Mouse (Mus musculus) forebrain, embryonic 16.5 days (tissue): ENCODE measurements around the gene Bicc1. TPM values are rescaled to one million over a fixed set of nuclear protein-coding genes. Genes with fewer than 3 reads are reported as not detected.
A peak's percentile ranks its signal among the peaks of the same experiment; 100 is the strongest.
"Not testable (repeated sequence)": the region's sequence is repeated elsewhere in the genome, so short reads cannot be mapped to it uniquely, and the experiment has no call there.

Experiments used
- ATAC-seq: fragments of 200-750 bp; cut with Nextera tagmentation; 2 replicates; pipeline ENCODE4 v1.8.0; 2017; ENCODE audit warnings: mild to moderate bottlenecking, moderate library complexity
- H3K27ac ChIP-seq: fragments of 300-500 bp; sonication (generic); 2 replicates; pipeline ENCODE4 v1.5.1; 2014; ENCODE audit warnings: low read length, control low read depth
- H3K27me3 ChIP-seq: fragments of 300-500 bp; sonication (generic); replicated peaks from 2 replicates; pipeline ENCODE4 v1.6.1; 2014; ENCODE audit warnings: low read length; ENCODE audit not compliant: control insufficient read depth, insufficient read depth
- H3K36me3 ChIP-seq: fragments of 300-500 bp; sonication (generic); 2 replicates; pipeline ENCODE4 v1.6.1; 2014; ENCODE audit not compliant: control insufficient read depth, insufficient read depth
- H3K4me1 ChIP-seq: fragments of 300-500 bp; sonication (generic); replicated peaks from 2 replicates; pipeline ENCODE4 v1.6.1; 2014; ENCODE audit warnings: low read length; ENCODE audit not compliant: control insufficient read depth, insufficient read depth
- H3K4me2 ChIP-seq: fragments of 300-500 bp; sonication (generic); 2 replicates; pipeline ENCODE4 v1.6.1; 2014; ENCODE audit warnings: mild to moderate bottlenecking, low read length, control low read depth
- H3K4me3 ChIP-seq: fragments of 300-500 bp; sonication (generic); replicated peaks from 2 replicates; pipeline ENCODE4 v1.5.1; 2014; ENCODE audit warnings: mild to moderate bottlenecking, low read length, control low read depth
- H3K9ac ChIP-seq: fragments of 300-500 bp; sonication (generic); replicated peaks from 2 replicates; pipeline ENCODE4 v1.6.1; 2014; ENCODE audit warnings: low read depth, low read length, control low read depth
- H3K9me3 ChIP-seq: fragments of 300-500 bp; sonication (generic); 2 replicates; pipeline ENCODE4 v1.6.1; 2016; ENCODE audit warnings: low read length; ENCODE audit not compliant: control insufficient read depth
- WGBS: fragments of 180-500 bp; shearing (Covaris S2); extraction: QIAGEN DNeasy Blood & Tissue Kit; methylation state at CpG from one replicate; pipeline ENCODE4 v1.1.7; 2014; 5-methylcytosine and 5-hydroxymethylcytosine counted together
- polyA plus RNA-seq: library from polyadenylated mRNA; unstranded; fragments of >200 nt; fragmentation: Nextera tagmentation; extraction: Ambion mirVana; gene quantifications from 2 replicates; pipeline ENCODE4 v1.2.1, GENCODE M21; 2015

Bicc1 gene
- polyA plus RNA-seq, 1 experiment from 2014 or later = 3.1 TPM

DNA sequence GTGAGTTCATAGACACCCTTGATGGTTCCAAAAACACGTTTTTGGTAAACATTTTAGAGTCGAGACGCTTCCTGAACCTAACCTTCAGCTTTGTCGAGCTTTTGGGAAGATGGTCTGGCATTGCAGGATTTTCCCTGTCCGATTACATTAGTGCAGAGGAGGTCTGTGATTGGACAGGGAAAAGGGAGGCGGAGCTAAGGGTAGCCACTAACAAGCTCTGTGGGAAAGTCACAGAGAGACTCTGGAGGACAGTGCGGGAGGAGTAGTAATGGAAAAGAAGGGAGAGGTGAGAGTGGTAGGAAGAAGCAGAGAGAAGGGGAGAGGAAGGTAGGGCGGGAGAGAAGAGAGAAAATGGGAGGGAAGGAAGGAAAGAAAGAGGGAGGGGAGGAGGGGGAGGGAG, 194.8 kb downstream of the Bicc1 start:
- no peaks in the 10 kb centered on the region for H3K9me3 ChIP-seq
- no peaks in the 10 kb centered on the region; the same call in 1 of the 2 replicates for H3K4me1 ChIP-seq
- H3K4me2 ChIP-seq = no peak overlapping the region
- 36% methylated on average over 8 of the region's 8 CpGs for WGBS
- ATAC-seq = no peak
- H3K27ac ChIP-seq = no peak overlapping the region
- H3K9ac ChIP-seq = no peak overlapping the region
- H3K36me3 ChIP-seq = no peaks in the 10 kb centered on the region
- no peak overlapping the region for H3K4me3 ChIP-seq
- H3K27me3 ChIP-seq = no peaks in the 10 kb centered on the region

DNA sequence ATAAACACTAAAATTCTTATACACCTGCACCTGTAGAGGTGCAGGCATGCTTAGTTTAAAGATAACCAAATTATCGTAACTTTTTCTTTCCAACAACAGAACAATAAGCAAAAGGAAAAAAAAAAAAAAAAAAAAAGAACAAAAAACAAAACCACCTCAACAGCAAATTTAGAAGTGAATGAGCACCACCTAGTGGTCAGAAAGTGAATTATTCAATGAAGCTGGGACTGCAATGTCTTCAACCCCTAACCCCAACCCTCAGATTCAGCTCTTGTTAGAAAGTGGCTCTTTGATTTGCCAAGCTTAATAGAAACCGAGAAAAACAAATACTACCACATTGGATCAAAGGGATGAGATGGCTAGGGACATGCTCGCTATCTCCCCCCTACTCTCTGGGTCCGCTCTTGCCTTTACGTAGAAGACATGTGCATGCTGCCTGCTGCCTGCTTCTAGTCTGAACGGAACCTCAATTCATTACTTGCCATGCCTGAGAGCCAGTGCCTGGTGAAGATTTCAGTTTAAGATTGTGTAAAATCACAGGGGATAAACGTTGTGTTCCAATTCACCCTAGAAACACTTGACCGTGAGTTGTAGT, 195.8 kb downstream of the Bicc1 start:
- no peak overlapping the region for H3K4me3 ChIP-seq
- peak; percentile 23; the same call in 1 of the 2 replicates for ATAC-seq
- no peak overlapping the region for H3K4me2 ChIP-seq
- WGBS = 52% methylated on average over 8 of the region's 8 CpGs
- H3K27ac ChIP-seq = no peak overlapping the region
- H3K27me3 ChIP-seq = no peaks in the 10 kb centered on the region
- no peak overlapping the region for H3K9ac ChIP-seq
- no peaks in the 10 kb centered on the region for H3K36me3 ChIP-seq
- no peaks in the 10 kb centered on the region; the same call in 1 of the 2 replicates for H3K4me1 ChIP-seq
- no peaks in the 10 kb centered on the region for H3K9me3 ChIP-seq

DNA sequence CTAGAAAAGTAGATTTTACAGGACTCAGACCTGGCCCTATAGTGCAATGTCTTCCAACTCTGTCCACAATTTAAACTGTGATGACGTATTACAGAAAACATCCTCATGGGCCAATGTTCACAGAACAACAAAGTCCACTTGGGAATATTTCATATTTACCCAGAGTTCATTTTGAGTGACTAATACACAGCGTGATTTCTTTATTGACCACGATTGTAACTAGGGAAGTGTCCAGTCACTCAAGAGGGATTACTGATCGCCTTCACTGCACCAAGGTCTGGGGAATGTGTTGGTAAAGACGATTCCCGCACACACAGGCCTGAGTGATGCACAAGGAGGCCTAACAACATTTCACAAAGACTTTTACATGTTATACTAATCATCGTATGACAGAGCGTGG, 197.9 kb downstream of the Bicc1 start:
- no peak overlapping the region for H3K4me2 ChIP-seq
- H3K4me3 ChIP-seq = no peak overlapping the region
- H3K4me1 ChIP-seq = no peaks in the 10 kb centered on the region
- 84% methylated on average over 8 of the region's 8 CpGs for WGBS
- H3K9ac ChIP-seq = no peak overlapping the region
- H3K9me3 ChIP-seq = no peaks in the 10 kb centered on the region
- no peaks in the 10 kb centered on the region for H3K36me3 ChIP-seq
- no peak for ATAC-seq
- H3K27ac ChIP-seq = no peak overlapping the region
- no peaks in the 10 kb centered on the region for H3K27me3 ChIP-seq

DNA sequence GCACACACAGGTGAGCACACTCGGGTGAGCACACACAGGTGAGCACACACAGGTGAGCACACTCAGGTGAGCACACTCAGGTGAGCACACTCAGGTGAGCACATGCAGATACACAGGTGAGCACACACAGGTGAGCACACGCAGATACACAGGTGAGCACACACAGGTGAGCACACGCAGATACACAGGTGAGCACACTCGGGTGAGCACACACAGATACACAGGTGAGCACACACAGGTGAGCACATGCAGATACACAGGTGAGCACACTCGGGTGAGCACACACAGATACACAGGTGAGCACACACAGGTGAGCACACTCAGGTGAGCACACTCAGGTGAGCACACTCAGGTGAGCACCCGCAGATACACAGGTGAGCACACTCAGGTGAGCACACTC, 199.1 kb downstream of the Bicc1 start:
- H3K4me1 ChIP-seq, H3K27me3 ChIP-seq, H3K9ac ChIP-seq, ATAC-seq, H3K36me3 ChIP-seq, H3K4me3 ChIP-seq, H3K27ac ChIP-seq, H3K4me2 ChIP-seq, H3K9me3 ChIP-seq: not testable (repeated sequence)
- 97% methylated on average over 6 of the region's 6 CpGs for WGBS

DNA sequence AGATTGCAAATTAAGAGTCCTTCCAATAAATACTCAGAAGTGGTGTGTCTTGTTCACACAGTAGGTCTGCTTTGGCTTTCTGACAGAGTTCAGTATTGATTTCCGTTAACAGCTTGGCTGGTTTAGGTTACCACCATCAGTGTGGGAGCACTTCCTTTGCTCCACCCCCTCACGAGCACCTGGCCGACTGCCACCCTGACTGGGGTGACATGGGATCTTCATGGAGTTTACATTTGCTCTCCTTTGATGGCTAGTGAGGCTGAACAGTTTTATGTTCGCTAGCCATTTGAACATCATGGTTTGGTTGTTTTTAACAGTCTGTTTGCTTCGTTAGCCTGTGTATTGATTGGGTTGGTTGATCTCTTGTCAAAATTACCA, 206.7 kb downstream of the Bicc1 start:
- no peak overlapping the region; the same call in 1 of the 2 replicates for H3K4me3 ChIP-seq
- H3K27me3 ChIP-seq = no peaks in the 10 kb centered on the region
- H3K27ac ChIP-seq = peak overlapping the region; percentile 91
- H3K9me3 ChIP-seq = no peaks in the 10 kb centered on the region
- ATAC-seq = peak; percentile 24; the same call in 1 of the 2 replicates
- no peaks in the 10 kb centered on the region for H3K36me3 ChIP-seq
- no peak overlapping the region for H3K9ac ChIP-seq
- no peak overlapping the region; the same call in 1 of the 2 replicates for H3K4me2 ChIP-seq
- H3K4me1 ChIP-seq = peaks cover 19% of the 10 kb centered on the region
- WGBS = 51% methylated on average over 5 of the region's 5 CpGs

DNA sequence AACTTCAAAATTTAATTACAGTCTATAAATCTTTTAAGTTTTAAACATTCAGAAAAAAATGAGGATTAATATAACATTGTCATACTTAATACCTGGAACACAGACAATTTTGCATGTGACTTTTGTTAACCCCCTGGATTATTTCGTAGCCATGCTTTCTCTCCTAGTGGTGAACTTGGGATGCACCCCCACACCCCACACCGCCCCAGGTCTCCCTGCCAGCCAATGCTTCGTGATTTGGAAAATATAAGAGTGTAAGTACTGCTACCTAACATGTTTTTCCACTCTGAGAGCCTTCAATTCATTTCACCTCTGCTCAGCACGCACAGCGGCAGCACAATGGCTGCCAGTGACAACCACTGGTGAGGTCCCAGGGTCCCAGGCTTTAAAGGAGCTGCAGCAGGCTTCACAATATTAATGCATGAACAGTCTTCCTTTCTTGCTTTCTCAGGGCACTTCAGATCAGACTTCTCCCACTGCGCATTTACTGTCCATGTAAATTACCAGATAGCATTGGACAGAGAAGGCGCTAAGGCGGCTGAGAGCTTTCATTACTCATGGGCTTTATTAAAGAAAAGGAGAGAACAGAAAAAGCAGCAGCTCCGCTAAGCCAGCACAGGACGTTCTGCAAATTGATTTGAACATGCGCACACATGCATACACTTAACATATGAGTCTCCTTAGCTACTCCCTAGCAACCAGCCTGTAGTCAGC, 207.3 kb downstream of the Bicc1 start:
- no peaks in the 10 kb centered on the region for H3K9me3 ChIP-seq

DNA sequence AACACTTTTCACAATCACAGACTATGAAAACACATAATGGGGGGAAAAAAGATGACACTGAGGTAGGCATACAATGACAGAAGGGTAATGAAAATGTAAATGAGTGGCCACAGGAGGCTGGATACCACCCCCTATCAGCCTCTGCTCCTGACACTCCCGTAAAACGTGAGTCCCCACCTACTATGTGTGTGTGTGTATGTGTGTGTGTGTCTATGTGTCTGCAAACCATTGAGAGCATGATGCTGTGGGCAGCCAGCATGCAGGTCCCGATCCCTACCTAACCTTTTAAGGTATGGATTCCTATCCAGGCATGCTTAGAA, 209.4 kb downstream of the Bicc1 start:
- peaks cover 20% of the 10 kb centered on the region for H3K4me1 ChIP-seq
- ATAC-seq = no peak
- H3K27ac ChIP-seq = 0 out of 2 replicates have a peak overlapping the region, but pooled peaks have one; percentile 20
- no peak overlapping the region for H3K9ac ChIP-seq
- H3K27me3 ChIP-seq = no peaks in the 10 kb centered on the region
- no peaks in the 10 kb centered on the region for H3K36me3 ChIP-seq
- peak overlapping the region; percentile 20; the same call in 1 of the 2 replicates for H3K4me3 ChIP-seq
- WGBS = 31% methylated on average over 3 of the region's 3 CpGs
- peak overlapping the region; percentile 49 for H3K4me2 ChIP-seq
- no peaks in the 10 kb centered on the region for H3K9me3 ChIP-seq

More for the DNA sequence above, 207.3 kb downstream of the Bicc1 start:
- peak; percentile 91 for ATAC-seq
- Histone ChIP-seq H3K4me1 (peaks cover 19% of the 10 kb centered on the region), H3K9ac (peak overlapping the region; percentile 47), H3K36me3 (no peaks in the 10 kb centered on the region), H3K4me3 (peak overlapping the region; percentile 34), H3K27ac (peak overlapping the region; percentile 91), H3K27me3 (no peaks in the 10 kb centered on the region), H3K4me2 (peak overlapping the region; percentile 54)
- WGBS = 31% methylated on average over 11 of the region's 11 CpGs

DNA sequence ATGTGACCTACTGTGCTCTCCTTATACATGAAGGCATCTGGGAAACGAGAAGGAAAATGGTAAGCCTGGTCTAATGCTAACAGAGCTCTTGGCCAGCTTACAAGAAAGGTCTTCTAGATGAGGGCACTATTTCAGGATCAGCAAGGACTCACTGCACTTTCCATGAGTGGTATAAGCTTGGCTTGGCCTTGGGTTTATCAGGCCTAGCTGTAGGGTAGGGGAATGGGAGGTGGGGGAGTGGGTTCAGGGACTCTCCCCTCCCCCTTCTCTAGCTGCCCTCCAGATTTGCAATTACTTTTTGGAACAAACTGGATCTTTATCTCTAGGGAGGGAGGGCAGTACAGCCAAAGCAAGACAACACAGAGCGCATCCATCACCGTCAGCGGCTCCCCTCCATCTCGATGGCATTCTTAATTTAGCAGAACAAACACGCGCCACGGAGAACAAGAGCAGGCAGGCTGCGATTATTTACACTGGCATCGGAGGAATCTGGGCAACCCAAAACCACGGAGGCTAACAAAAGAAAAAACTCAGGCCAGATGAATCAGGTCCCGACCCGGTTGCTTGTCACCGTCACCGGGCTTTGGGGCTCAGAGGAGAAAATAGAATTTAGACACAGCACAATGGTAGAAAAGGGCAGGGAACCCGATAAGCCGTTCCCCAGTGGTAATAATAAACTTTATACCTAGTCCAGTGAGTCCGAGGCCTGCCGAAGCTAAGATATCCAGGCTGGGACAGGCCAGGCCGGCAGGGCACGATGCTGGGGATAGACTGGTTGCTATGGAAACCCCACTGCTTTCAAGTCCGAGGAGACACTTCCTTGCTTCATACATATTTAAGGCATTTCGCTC, 210.0 kb downstream of the Bicc1 start:
- peak; percentile 53; the same call in 1 of the 2 replicates for ATAC-seq
- Histone ChIP-seq H3K9me3 (no peaks in the 10 kb centered on the region), H3K4me1 (peaks cover 22% of the 10 kb centered on the region), H3K4me3 (peak overlapping the region; percentile 20), H3K9ac (peak overlapping the region; percentile 42), H3K36me3 (no peaks in the 10 kb centered on the region), H3K27me3 (no peaks in the 10 kb centered on the region), H3K4me2 (peak overlapping the region; percentile 49), H3K27ac (peak overlapping the region; percentile 1; the same call in 1 of the 2 replicates)
- 13% methylated on average over 23 of the region's 23 CpGs for WGBS

DNA sequence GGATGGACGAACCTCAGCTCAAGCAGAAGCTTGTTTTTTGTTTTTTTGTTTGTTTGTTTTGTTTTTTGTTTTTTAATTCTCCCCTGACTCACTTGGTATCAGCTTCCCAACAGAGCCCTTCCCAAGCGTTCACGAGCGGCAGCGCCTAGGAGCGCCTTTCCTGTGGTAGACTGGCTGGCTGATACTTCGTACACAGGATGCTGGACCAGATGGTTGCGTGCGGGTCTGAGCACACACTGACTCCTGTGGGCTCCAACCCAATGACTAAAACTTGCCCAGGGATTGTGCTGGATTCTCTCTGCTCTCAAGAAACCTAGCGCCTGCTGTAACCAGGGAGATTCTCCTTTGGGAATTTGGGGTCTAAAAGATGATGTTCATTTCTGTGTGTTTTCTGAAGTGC, 211.2 kb downstream of the Bicc1 start:
- WGBS = 71% methylated on average over 10 of the region's 10 CpGs
- no peak overlapping the region for H3K4me3 ChIP-seq
- no peaks in the 10 kb centered on the region for H3K36me3 ChIP-seq
- H3K9me3 ChIP-seq = no peaks in the 10 kb centered on the region
- H3K27ac ChIP-seq = no peak overlapping the region
- no peak overlapping the region for H3K4me2 ChIP-seq
- H3K27me3 ChIP-seq = no peaks in the 10 kb centered on the region
- H3K9ac ChIP-seq = no peak overlapping the region
- H3K4me1 ChIP-seq = peaks cover 22% of the 10 kb centered on the region
- ATAC-seq = no peak
